Mouse (Mus musculus) left cerebral cortex, adult 2 months (tissue): Measurements from ENCODE around the gene Mup9. TPM values are rescaled to one million over a fixed set of nuclear protein-coding genes. Genes with fewer than 3 reads are reported as not detected.
"Not testable (repeated sequence)": the region's sequence is repeated elsewhere in the genome, so short reads cannot be mapped to it uniquely, and the experiment has no call there.

Source experiments
- DNase-seq, 2 experiments: peaks; one replicate each; pipeline ENCODE4 v3.0.0; 2021 to 2022; ENCODE audit warnings: low spot score in 2 of 2, mixed read lengths in 1 of 2; ENCODE audit errors: extremely low spot score in 1 of 2
- H3K27ac ChIP-seq: fragments of 200-600 bp; 2 replicates; pipeline ENCODE4 v1.8.1; 2022
- H3K4me3 ChIP-seq: fragments of 200-600 bp; 2 replicates; pipeline ENCODE4 v1.8.1; 2022
- intact Hi-C: fragments of 180-260 bp; cut with DNase I; formaldehyde crosslinking; loops from one replicate; pipeline ENCODE4 v1.15.1; 2025
- long read RNA-seq, 2 experiments: library from polyadenylated mRNA; stranded (forward); transcript quantifications; one replicate each; pipeline ENCODE4 v2.0.0; 2021; ENCODE audit warnings: borderline mapping rate in 2 of 2
- total RNA-seq, 2 experiments: library from RNA; stranded (reverse); gene quantifications; 2 replicates each; pipeline ENCODE4 v1.2.3; 2021

The Mup9 gene
- not detected for total RNA-seq
- long read RNA-seq, experiment 1 = 0 reads
- long read RNA-seq, experiment 2 = 0 reads

DNA sequence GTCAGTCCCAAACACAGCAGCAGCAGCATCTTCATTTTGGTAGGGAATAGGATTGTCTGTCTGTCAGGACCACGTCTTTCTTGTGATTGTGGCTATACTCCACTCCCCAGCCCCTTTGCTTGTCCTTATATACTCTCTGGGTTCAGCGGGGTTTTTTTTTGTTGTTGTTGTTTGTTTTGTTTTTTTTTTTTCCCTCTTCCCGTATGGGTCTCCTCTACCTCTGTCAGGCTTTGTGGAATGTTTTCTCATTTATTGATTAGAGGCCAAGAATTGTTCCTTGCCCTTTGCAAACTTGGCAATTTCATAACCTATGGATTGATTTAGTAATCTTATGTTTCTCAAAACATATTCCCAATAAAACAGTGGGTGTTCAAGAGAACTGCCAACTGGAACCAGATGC, at the start of gene Mup9:
TSS of gene Mup9 (minus strand) at position 101 of the 400 bp plus-strand sequence.
- not testable (repeated sequence) for H3K27ac ChIP-seq, H3K4me3 ChIP-seq

More for the DNA sequence above, at the start of gene Mup9:
- DNase-seq, intact Hi-C loops: not testable (repeated sequence)

Other genes starting within 250 kb of the Mup9 start
- not detected for gene Mup8, start 199.4 kb downstream of the Mup9 start, total RNA-seq
- gene Mup1, start 80.0 kb upstream of the Mup9 start, total RNA-seq = not detected
- not detected for gene Mup10, start 160.2 kb upstream of the Mup9 start, total RNA-seq
- not detected for gene Mup11, start 240.5 kb upstream of the Mup9 start, total RNA-seq